Mouse (Mus musculus) bone marrow macrophage, adult 2 months (primary cell): ENCODE measurements around the gene Sptlc2. TPM values are rescaled to one million over a fixed set of nuclear protein-coding genes. Genes with fewer than 3 reads are reported as not detected.

Experiments used
- H3K27ac ChIP-seq: 2 replicates; pipeline ENCODE4 v1.5.1; 2012; ENCODE audit warnings: low read depth, low read length; ENCODE audit not compliant: insufficient read depth
- H3K4me1 ChIP-seq: 2 replicates; pipeline ENCODE4 v1.6.1; 2012; ENCODE audit warnings: low read length; ENCODE audit not compliant: control insufficient read depth, insufficient read depth
- H3K4me3 ChIP-seq: 2 replicates; pipeline ENCODE4 v1.5.1; 2012; ENCODE audit warnings: mild to moderate bottlenecking, low read length, moderate library complexity; ENCODE audit not compliant: insufficient read depth
- CTCF ChIP-seq: IDR thresholded peaks from 2 replicates; pipeline ENCODE4 v1.5.1; 2012; ENCODE audit warnings: low read depth, mild to moderate bottlenecking, low read length, moderate library complexity
- POLR2A ChIP-seq: IDR thresholded peaks from 2 replicates; pipeline ENCODE4 v1.6.1; 2012; ENCODE audit warnings: mild to moderate bottlenecking, low read depth, low read length, borderline replicate concordance
- polyA plus RNA-seq: library from polyadenylated mRNA; stranded (reverse); fragments of >200 nt; gene quantifications from 2 replicates; pipeline ENCODE4 v1.2.4, GENCODE M21; 2012; ENCODE audit not compliant: missing spikeins, insufficient read depth, insufficient read length

Sptlc2 gene
- polyA plus RNA-seq, 1 experiment, result 139 TPM

DNA sequence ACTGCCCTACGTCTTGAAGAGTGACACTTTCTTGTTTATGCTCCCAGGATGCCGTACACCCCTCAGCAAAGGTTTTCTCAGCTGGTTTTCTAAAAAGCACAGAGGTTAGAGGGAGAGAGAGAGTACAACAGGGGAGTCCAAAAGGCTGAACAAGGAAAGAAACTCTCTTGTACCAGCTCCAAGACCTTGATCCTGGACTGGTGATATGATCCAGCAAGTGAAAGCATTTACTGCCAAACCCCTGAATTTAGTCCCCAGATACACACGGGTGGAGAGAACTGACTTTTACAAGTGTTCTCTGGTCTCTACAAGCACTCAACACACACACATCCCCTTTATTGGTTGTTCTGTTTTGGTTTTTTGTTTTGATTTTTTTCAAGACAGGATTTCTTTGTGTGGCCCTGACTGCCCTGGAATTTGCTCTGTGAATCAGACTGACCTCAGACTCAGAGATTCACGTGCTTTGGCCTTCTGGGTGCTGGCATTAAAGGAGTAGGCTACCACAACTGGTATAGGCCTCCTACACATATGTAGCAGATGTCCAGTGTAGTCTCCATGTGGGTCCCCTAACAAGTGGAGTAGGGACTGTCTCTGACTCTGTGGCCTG lies 9.8 kb upstream of the Sptlc2 start:
- Histone ChIP-seq H3K27ac (no peak overlapping the region), H3K4me3 (no peak overlapping the region), H3K4me1 (peaks cover 28% of the 10 kb centered on the region)
- no peak for TF ChIP-seq CTCF
- no peak for TF ChIP-seq POLR2A

DNA sequence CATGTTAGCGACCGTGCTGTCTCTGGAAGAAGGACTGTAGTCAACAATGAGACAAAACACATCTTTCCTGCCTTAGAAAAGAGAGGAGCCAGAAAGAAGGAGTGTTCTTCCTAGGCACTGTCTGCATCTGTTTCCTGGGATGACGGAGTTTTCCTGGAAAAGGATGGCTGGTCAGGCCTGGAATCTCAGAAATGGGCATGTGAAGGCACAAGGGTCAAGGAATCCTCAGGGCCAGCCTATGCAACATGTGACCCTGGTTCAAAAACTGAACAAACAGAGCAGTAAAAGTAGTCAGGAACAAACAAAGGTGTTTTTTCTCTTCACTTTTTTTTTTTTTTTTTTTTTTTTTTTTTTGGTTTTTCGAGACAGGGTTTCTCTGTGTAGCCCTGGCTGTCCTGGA lies 9.0 kb upstream of the Sptlc2 start:
- TF ChIP-seq CTCF, result no peak
- TF ChIP-seq POLR2A, result no peak
- Histone ChIP-seq H3K27ac (no peak overlapping the region), H3K4me1 (peaks cover 31% of the 10 kb centered on the region), H3K4me3 (no peak overlapping the region)

DNA sequence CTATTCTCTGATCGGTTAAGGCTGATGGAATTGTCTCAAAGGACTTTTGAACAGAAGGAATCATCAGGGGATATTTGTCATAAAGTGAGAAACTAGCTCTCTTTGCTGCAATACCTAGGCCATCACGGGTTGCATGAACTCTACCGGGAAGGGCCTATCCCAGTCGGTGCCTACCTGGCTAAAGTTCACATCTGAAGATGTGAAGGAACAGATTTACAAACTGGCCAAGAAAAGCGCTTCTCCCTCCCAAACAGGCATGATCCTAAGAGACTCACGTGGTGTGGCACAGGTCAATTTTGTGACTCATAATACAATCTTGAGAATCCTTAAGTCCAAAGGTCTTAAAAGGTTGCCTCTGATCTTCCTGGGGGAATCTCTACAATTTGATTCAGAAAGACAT lies 6.2 kb upstream of the Sptlc2 start:
- no peak overlapping the region for H3K4me3 ChIP-seq
- H3K4me1 ChIP-seq, result peaks cover 39% of the 10 kb centered on the region
- TF ChIP-seq POLR2A, result no peak
- no peak for TF ChIP-seq CTCF
- H3K27ac ChIP-seq, result no peak overlapping the region

DNA sequence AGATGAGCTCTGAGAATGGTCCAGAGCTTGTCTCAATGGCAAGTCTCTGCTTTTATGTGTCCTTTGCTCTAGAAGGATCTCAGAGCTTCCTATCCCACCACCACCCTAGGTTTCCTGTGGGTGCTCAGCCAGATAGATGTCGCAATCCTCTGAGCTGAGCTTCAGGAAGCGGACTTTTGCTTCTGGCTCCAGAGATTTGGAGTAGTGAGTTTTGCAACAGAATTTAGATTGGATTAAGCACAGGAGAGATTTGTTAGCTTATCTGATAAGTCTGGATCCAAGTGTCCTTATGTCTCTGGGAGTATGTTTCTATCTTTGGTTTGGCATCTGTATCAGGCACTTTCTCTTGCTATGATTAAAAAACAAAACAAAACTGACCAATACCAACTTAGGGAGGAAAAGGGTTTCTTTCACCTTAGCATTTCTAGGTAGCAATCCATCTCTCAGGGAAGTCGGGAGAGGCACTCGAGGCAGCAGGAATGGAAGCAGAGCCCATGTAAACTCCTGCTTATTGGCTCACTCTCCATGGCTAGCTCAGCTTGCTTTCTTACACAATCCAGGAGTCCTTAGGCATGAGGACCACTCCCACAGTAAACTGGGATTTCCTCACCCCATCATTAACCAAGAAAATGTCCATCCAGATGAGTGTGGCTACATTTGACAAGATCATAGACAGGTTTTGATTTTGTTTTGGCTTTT lies 5.4 kb upstream of the Sptlc2 start:
- no peak overlapping the region for H3K4me3 ChIP-seq
- TF ChIP-seq CTCF, result no peak
- no peak for TF ChIP-seq POLR2A
- peaks cover 39% of the 10 kb centered on the region for H3K4me1 ChIP-seq
- H3K27ac ChIP-seq, result peak overlapping the region; percentile 53

DNA sequence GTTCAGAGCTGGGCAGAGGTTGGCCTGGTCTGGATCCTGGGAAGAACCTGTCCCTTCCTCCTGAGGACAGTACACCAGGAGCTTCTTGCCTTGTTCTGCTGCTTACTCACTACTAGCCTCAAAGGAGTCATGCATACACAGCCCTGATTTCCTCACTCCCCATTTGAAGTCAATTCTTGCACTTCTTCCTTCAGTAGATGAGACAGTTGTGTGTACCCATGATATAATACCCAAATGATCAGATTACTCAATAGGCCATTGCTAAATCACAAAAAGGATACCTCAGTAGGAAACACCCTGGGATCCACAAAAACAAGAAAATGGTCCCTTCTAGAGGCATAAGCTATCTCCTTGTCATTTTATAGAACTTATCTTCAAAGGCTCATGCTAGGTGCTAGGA lies 3.2 kb upstream of the Sptlc2 start:
- H3K4me3 ChIP-seq, result no peak overlapping the region
- peak overlapping the region; percentile 60 for H3K27ac ChIP-seq
- TF ChIP-seq CTCF (no peak), POLR2A (no peak)
- peaks cover 42% of the 10 kb centered on the region for H3K4me1 ChIP-seq

DNA sequence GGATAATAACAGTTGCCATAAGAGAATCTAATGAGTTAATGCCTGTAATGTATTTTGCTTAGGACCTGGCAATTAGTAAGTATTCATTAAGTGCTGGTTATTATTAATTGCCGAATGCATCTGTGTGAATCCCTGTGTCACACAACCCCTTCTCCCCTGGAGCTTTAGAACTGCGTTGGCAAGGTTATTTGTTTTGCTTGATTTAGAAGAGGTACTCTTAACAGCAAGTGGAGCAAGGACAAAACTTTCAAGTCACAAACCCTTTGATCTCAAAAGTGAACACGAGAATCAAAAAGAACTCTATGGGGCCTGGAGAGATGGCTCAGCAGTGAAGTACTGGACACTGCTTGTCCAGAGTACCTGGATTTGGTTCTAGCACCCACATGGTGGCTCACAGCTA lies 1.1 kb upstream of the Sptlc2 start:
- Histone ChIP-seq H3K4me1 (peaks cover 44% of the 10 kb centered on the region), H3K27ac (0 out of 2 replicates have a peak overlapping the region, but pooled peaks have one; percentile 13), H3K4me3 (no peak overlapping the region)
- TF ChIP-seq CTCF (no peak), POLR2A (no peak)

DNA sequence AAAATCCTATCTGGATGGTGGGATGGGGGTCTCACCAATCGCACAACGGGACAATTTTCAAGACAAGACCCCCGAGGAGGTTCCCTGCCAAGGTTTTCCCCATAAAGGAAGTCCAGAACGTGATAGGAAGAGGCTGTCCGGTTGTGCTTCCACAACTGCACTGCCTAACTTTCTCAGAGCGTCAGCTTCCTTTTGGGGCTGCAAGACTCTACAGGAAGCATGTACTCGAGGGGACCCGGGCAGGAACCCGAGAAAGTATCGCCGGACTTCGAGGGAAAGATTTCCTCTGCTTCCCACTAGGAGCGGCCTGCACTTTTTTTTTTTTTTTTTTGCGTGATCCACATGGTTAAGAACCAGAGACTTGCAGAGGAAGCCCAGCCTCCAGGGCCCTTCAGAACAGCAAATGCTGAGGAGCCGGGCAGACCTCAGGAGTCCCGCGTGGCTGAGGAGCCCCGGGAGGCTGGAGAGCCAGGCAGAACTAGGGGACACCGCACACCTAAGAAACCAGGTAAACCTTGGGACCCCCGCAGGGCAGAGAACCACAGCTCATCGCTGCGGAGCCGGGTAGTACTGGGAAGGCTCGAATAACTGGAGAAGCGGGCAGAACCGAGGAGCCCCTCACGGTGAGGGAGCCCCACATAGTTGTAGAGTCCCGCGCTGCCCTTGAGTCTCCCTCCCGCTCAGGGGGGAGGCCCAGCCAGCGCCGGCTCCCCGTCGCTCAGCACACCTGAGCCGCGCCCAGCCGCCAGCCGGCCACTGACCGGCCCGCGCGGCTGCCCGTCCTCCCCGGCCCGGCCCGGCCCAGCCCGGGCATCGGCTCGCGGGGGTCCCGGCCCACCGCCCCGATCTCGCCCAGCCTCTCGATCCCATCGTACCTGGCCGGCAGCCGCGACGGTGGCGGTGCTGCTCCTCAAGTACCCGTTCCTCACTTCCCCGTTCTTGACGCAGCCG lies 709 bp downstream of the Sptlc2 start:
- H3K4me3 ChIP-seq, result peak overlapping the region; percentile 92
- H3K27ac ChIP-seq, result peak overlapping the region; percentile 80
- TF ChIP-seq POLR2A (no peak), CTCF (no peak)
- H3K4me1 ChIP-seq, result peaks cover 33% of the 10 kb centered on the region

DNA sequence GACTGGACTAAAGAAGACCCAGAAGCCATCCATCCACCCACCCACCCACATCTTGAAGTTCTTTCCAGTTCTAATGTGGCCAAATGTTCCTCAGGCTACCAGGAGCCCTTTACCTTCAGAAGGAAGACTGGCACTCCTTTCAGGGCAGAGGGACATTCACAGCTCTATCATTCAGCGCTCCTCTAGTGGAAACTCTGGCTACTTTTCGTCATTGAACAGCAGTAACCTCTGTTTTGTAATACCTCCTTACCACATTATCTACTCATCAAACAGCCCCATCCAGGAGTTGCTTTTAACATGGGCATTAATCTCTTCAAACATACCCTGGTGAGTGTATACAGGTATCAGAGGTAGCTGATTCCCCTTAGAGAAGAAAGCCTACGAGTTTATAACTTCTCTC lies 3.1 kb downstream of the Sptlc2 start:
- H3K27ac ChIP-seq, result no peak overlapping the region
- no peak overlapping the region for H3K4me3 ChIP-seq
- TF ChIP-seq POLR2A, result no peak
- no peak for TF ChIP-seq CTCF
- H3K4me1 ChIP-seq, result peaks cover 25% of the 10 kb centered on the region

DNA sequence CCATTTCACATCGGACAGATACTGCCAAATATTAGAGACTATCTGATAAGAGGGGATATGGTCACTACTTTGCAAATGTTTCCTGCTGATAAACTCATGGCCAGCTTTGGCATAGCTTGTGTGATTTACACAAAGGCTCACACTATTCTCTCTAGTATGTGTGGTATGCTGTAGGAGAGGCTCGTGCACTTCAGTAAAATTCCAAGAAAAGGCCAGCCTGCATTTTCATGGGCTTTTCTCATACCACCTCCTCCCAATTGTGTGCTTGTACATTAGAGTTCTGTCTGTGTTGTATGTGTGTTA lies 6.8 kb downstream of the Sptlc2 start:
- no peak overlapping the region for H3K27ac ChIP-seq
- peaks cover 29% of the 10 kb centered on the region for H3K4me1 ChIP-seq
- H3K4me3 ChIP-seq, result no peak overlapping the region
- TF ChIP-seq CTCF (no peak), POLR2A (no peak)
